Mouse (Mus musculus) forebrain, embryonic 13.5 days (tissue): ENCODE results near the gene Wars2. TPM values are rescaled to one million over a fixed set of nuclear protein-coding genes. Genes with fewer than 3 reads are reported as not detected.

Experiments used
- ATAC-seq: fragments of 200-750 bp; cut with Nextera tagmentation; 2 replicates; pipeline ENCODE4 v1.8.0; 2017
- H3K27ac ChIP-seq: fragments of 300-500 bp; sonication (generic); 2 replicates; pipeline ENCODE4 v1.5.1; 2015; ENCODE audit warnings: inconsistent platforms, mild to moderate bottlenecking, moderate library complexity
- H3K27me3 ChIP-seq: fragments of 300-500 bp; sonication (generic); 2 replicates; pipeline ENCODE4 v1.6.1; 2015; ENCODE audit warnings: mild to moderate bottlenecking, inconsistent platforms
- H3K36me3 ChIP-seq: fragments of 300-500 bp; sonication (generic); 2 replicates; pipeline ENCODE4 v1.6.1; 2015; ENCODE audit warnings: mild to moderate bottlenecking, inconsistent platforms; ENCODE audit not compliant: poor library complexity, severe bottlenecking
- H3K4me1 ChIP-seq: fragments of 300-500 bp; sonication (generic); 2 replicates; pipeline ENCODE4 v1.6.1; 2015; ENCODE audit warnings: inconsistent platforms
- H3K4me2 ChIP-seq: fragments of 300-500 bp; sonication (generic); 2 replicates; pipeline ENCODE4 v1.6.1; 2015; ENCODE audit warnings: inconsistent platforms, mild to moderate bottlenecking, moderate library complexity
- H3K4me3 ChIP-seq: fragments of 300-500 bp; sonication (generic); 2 replicates; pipeline ENCODE4 v1.5.1; 2015; ENCODE audit warnings: mild to moderate bottlenecking, inconsistent platforms
- H3K9ac ChIP-seq: fragments of 300-500 bp; sonication (generic); 2 replicates; pipeline ENCODE4 v1.6.1; 2015; ENCODE audit warnings: mild to moderate bottlenecking, inconsistent platforms
- H3K9me3 ChIP-seq: fragments of 300-500 bp; sonication (generic); replicated peaks from 2 replicates; pipeline ENCODE4 v1.6.1; 2016; ENCODE audit warnings: inconsistent platforms
- WGBS: fragments of 180-500 bp; shearing (Covaris S2); methylation state at CpG from one replicate; pipeline ENCODE4 v1.1.7; 2015; 5-methylcytosine and 5-hydroxymethylcytosine counted together
- polyA plus RNA-seq: library from polyadenylated mRNA; unstranded; fragments of >200 nt; fragmentation: Nextera tagmentation; extraction: Ambion mirVana; gene quantifications from 2 replicates; pipeline ENCODE4 v1.2.1, GENCODE M21; 2015

The Wars2 gene
- polyA plus RNA-seq, 1 experiment from 2014 or later: 6.4 TPM

DNA sequence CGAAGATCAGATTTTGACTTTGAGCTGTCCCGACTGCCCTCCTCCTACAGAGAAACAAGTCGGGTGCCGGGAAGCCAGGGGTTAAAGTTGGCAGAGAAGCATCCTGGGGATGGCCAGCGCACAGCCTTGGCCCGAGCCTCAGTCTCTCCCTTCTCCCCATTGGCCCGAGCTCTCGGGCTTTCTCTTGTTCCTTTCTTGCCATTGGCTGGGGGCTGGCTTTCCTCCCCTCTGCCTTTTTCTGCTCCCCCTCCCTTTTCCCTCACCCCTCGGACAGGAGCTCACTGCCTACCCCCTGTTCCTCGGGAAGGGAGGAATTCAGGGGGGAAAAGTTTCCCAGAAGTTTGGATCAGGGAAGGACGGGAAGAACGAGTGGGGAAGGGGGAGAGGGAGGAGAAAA is 112.2 kb downstream of the Wars2 start:
- Histone ChIP-seq H3K36me3 (no peaks in the 10 kb centered on the region), H3K4me2 (peak overlapping the region; percentile 59), H3K9ac (no peak overlapping the region), H3K9me3 (no peaks in the 10 kb centered on the region), H3K27ac (no peak overlapping the region), H3K27me3 (peaks cover 100% of the 10 kb centered on the region), H3K4me1 (peaks cover 10% of the 10 kb centered on the region), H3K4me3 (peak overlapping the region; percentile 37; the same call in 1 of the 2 replicates)
- ATAC-seq: 0 out of 2 replicates have a peak, but pooled peaks have one; percentile 3
- WGBS: under 1% methylated on average over 12 of the region's 12 CpGs

DNA sequence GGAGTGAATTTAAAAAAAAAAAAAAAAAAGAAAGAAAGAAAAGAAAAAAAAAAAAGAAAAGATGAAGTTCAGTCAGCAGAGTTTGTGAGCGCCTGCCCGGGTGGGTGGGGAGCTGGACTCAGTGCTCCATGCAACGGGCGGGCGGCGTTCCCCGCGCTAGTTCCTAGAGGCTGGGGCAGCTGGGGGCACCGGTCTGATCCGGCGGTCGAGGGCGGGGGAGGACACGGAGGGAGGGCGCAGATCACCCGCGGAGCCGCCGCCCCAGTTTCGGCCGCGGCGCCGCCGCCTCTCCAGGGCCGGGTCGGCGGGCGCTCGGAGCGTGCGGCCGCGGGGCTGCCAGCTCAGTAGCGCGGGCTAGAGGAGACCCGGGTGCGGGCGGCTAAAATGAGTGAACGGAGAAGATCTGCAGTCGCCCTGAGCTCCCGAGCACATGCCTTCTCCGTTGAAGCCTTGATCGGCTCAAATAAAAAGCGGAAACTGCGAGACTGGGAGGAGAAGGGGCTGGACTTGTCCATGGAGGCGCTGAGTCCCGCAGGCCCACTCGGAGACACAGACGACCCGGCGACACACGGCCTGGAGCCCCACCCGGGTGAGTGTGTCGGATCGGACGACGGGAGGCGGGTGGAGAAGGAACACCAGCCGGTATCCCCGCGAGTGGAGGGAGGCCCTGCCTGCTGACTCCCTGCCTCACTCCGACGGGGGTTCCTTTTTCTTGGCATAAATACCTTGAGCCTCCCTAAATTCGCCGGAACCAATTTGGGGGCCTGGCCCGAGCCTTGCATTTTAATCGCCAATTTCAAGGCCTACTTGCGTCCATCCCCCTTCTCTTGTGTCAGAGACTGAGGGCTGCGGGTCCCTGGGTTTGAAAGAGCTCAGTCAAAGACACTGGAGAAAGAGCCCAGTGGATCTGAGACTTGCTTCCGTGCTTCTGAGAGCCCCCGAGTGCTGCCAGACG is 112.9 kb downstream of the Wars2 start:
- Histone ChIP-seq H3K9me3 (no peaks in the 10 kb centered on the region), H3K9ac (peak overlapping the region; percentile 53; the same call in 1 of the 2 replicates), H3K36me3 (no peaks in the 10 kb centered on the region), H3K27ac (no peak overlapping the region), H3K4me3 (peak overlapping the region; percentile 37), H3K4me2 (peak overlapping the region; percentile 59), H3K27me3 (peaks cover 100% of the 10 kb centered on the region), H3K4me1 (peaks cover 10% of the 10 kb centered on the region)
- WGBS: under 1% methylated on average over 64 of the region's 73 CpGs
- peak; percentile 64 for ATAC-seq

DNA sequence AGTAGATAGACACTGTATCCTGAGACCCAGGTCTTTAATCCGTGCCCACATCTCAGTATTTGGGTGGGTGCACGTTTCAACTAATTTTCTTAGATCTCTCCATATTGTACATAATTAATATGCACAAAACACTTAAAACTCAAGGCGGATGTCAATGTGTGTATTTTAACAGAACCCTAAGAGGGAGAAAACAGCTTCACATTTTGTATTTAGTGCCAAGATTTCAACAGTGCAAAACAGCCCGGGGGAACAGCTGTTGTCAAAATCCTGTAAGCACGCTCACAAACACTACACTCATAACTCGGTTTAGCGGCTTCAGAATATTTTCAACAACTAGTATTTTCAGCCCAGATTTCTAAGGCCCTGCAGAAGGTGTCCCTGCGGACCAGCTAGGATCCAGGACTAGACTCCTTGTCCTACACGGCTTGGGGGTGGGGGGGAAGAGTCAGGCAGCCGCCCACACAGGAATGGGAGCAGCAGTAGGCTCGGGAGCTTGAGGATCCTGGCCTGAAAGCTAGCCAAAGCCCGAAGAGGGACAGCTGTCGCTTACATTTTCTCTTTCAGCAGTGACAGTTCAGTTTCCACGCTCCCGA is 113.8 kb downstream of the Wars2 start:
- Histone ChIP-seq H3K9me3 (no peaks in the 10 kb centered on the region), H3K4me3 (0 out of 2 replicates have a peak overlapping the region, but pooled peaks have one; percentile 3)

DNA sequence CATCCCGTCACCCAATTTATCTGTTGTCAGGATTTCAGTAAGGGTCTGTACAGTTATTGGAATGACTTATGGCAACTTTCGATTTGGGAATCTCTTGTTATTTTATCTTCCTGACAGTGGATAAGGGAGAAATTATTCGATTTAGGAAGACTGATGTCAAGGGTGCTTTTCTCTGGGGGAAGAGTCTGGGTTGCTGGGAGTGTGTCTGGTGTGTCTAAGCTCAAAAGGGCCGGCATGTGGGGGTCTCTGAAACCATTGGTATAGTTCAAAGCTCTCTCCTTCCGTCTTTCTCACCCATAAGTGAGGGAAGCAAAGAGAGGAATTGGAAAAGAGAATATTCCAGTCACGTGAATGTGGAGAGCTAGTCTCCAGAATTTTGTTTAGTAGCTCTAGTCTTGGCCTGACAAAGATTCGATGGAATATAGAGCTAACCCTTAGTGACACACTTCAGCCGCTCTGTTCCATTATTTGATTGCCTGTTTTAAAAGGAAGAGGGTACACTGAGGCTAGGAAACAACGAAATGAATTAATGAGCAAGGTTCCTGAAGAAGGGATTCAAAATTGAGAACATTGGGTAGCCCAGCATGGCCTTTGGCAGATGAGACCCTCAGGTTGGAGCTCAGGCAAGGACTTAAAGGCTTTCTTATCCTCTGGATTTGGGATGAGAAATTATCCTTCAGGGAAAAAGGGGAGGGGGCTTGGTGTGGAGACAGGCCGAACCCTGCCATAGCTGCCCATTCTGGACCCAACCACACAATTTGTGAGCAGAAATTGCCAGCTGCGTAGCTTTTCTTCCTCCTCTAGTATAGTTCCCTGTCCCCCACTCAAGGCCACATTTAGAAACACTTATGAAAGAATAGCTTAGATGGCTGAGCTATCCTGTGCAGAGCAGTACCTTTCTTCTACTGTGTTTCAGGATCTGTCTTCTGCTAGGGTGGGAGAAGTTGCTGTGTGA is 114.8 kb downstream of the Wars2 start:
- H3K36me3 ChIP-seq: no peaks in the 10 kb centered on the region
- no peak overlapping the region for H3K4me2 ChIP-seq
- ATAC-seq: no peak
- no peak overlapping the region for H3K4me3 ChIP-seq
- H3K27ac ChIP-seq: no peak overlapping the region
- WGBS: 6% methylated on average over 11 of the region's 11 CpGs
- H3K9ac ChIP-seq: no peak overlapping the region
- H3K27me3 ChIP-seq: peaks cover 98% of the 10 kb centered on the region
- H3K9me3 ChIP-seq: no peaks in the 10 kb centered on the region
- H3K4me1 ChIP-seq: peaks cover 10% of the 10 kb centered on the region

More for the DNA sequence above, 113.8 kb downstream of the Wars2 start:
- Histone ChIP-seq H3K4me1 (peaks cover 10% of the 10 kb centered on the region), H3K9ac (no peak overlapping the region), H3K4me2 (no peak overlapping the region), H3K27me3 (peaks cover 100% of the 10 kb centered on the region), H3K36me3 (no peaks in the 10 kb centered on the region), H3K27ac (no peak overlapping the region)
- ATAC-seq: no peak
- under 1% methylated on average over 15 of the region's 15 CpGs for WGBS

DNA sequence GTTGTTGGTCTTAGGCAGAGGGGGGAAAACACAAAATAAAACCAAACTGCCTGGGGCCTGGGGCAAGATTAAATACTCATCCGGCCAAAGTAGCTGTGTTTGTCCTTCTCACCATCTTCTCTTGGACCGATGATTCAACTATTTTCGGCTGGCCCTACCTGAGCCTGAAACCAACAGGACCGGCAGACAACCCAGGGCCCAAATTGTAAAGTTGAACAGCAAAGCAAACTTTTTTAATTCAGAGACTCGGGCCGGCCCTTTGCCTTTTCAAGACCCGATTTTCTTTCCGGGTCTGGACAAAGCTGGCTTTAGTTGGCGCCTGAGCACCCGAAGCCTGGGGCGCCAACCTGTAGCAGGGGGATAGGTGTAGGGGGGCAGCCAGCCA is 115.5 kb downstream of the Wars2 start:
- no peak overlapping the region for H3K4me2 ChIP-seq
- H3K4me1 ChIP-seq: peaks cover 10% of the 10 kb centered on the region
- no peak for ATAC-seq
- no peak overlapping the region for H3K4me3 ChIP-seq
- peaks cover 98% of the 10 kb centered on the region for H3K27me3 ChIP-seq
- WGBS: 2% methylated on average over 11 of the region's 11 CpGs
- H3K9ac ChIP-seq: no peak overlapping the region
- no peaks in the 10 kb centered on the region for H3K36me3 ChIP-seq
- no peak overlapping the region for H3K27ac ChIP-seq
- H3K9me3 ChIP-seq: no peaks in the 10 kb centered on the region

DNA sequence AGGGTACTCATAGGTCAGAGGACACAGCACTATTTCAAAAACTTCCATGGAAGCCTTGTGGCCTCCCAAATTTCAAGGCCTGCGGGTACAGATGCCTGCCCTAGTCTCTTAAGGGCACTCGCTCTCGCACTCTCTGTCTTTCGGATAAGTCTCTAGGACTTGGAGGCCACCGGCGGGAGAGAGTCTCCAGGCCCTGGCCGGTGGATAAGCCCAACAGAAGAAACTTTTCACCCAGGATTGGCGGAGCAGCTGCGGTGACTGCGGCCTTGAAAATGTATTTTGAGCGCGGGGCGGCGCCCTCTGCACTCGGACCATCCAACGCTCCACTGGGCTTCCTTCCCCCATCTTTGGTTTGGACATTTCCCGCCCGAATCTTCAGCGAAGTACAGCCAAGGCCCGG is 115.9 kb downstream of the Wars2 start:
- H3K4me2 ChIP-seq: no peak overlapping the region
- no peaks in the 10 kb centered on the region for H3K36me3 ChIP-seq
- peaks cover 98% of the 10 kb centered on the region for H3K27me3 ChIP-seq
- WGBS: 2% methylated on average over 20 of the region's 20 CpGs
- no peak for ATAC-seq
- H3K4me3 ChIP-seq: no peak overlapping the region
- H3K9me3 ChIP-seq: no peaks in the 10 kb centered on the region
- H3K27ac ChIP-seq: no peak overlapping the region
- H3K4me1 ChIP-seq: peaks cover 10% of the 10 kb centered on the region
- H3K9ac ChIP-seq: no peak overlapping the region

DNA sequence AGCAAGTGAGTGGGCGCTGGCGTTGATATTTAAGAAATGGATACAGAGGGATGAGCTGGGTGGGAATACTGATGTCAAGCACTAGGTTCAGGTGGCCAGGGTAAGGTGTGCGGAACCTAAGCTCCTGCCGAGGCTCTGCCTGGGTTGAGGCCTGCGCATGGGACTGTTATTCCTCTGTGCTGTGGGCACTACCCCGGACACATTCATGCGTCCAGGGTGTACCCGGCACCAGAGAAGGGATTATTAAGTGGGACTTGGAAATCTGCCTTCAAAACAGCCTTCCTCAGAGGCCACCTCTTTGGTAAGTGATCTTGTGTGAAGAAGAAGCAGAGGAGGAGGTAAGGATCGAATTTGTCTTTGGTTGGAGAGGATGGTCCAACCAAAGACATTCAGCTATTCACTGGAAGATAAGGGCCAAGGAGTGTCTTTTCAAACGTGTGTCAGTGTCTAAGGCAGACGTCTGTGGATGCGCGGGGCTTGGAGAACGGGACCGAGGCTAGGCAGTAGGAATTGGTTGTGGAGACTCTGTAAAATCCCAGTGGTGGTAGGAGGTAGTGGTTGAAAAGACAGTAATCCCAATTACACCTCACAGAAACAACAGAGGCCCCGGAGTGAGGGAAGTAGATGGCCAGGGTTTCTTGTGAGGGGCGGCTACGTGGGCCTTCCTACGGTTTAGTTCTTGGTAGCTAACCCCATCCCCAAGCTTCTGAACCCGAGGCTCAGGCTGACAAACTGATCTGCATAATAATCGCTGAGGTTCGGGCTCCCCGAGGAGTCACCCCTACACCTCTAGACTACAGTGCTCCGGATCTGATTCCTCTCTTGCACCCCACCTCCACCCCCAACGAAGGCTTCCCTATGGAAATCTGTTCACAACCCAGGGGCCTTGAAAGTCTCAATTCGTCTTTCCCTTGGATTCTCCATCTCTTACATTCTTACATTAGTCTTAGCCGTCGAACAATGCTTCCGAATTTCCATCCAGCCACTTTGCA is 117.0 kb downstream of the Wars2 start:
- Histone ChIP-seq H3K4me1 (peaks cover 10% of the 10 kb centered on the region), H3K27ac (no peak overlapping the region), H3K4me2 (no peak overlapping the region), H3K9ac (no peak overlapping the region), H3K27me3 (peaks cover 98% of the 10 kb centered on the region), H3K9me3 (no peaks in the 10 kb centered on the region), H3K36me3 (no peaks in the 10 kb centered on the region), H3K4me3 (no peak overlapping the region)
- ATAC-seq: no peak
- WGBS: 1% methylated on average over 29 of the region's 29 CpGs

DNA sequence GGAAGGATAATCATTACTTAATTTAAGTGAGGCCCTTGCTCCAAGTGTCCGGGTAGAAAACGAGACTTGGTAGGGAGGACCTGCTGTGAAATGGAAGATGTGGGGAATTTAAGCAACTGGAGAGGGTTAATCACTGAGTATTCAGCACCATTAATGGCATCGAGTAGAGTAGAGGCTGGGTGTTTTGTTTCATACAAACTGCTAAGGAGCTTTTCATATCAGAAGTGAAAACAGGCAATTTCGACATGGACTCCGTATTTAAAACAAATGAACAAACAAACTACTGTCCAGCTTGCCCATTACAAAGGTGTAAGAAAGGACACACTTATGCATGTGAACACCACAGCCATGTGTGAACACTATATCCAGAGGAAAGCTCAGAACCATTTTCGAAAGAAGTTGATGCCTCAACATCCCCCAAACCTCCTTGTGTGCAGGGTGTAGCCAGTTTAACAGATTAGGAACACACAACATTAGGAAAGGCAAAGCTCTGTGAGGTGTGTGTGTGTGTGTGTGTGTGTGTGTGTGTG is 118.9 kb downstream of the Wars2 start:
- H3K9me3 ChIP-seq: no peaks in the 10 kb centered on the region
- ATAC-seq: no peak
- no peak overlapping the region for H3K9ac ChIP-seq
- no peak overlapping the region for H3K4me3 ChIP-seq
- no peaks in the 10 kb centered on the region for H3K36me3 ChIP-seq
- no peaks in the 10 kb centered on the region for H3K4me1 ChIP-seq
- WGBS: 3% methylated on average over 6 of the region's 6 CpGs
- no peak overlapping the region for H3K4me2 ChIP-seq
- H3K27me3 ChIP-seq: peaks cover 96% of the 10 kb centered on the region
- no peak overlapping the region for H3K27ac ChIP-seq

DNA sequence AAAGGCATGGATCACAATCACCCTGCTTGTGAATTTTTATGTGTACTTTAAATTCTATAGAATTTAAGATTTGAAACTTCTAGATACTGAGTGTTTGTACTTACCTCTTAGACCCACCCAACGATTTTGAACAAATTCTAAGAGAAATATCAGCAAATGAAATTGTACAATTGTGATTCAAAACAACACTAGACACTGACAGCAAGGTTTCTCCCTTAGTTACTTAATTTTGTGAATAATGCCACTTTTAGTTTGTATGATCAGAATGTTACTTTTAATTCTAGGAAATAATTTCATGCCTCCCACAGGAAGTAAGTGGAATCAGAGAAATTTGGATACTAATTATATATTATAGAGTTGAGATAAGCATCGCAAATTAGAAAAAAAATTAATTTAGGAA is 119.5 kb downstream of the Wars2 start:
- Histone ChIP-seq H3K4me1 (no peaks in the 10 kb centered on the region), H3K36me3 (no peaks in the 10 kb centered on the region), H3K27me3 (peaks cover 96% of the 10 kb centered on the region), H3K4me2 (no peak overlapping the region), H3K9me3 (no peaks in the 10 kb centered on the region), H3K9ac (no peak overlapping the region), H3K27ac (no peak overlapping the region), H3K4me3 (no peak overlapping the region)
- ATAC-seq: no peak
- WGBS: 31% methylated on average over 2 of the region's 2 CpGs

DNA sequence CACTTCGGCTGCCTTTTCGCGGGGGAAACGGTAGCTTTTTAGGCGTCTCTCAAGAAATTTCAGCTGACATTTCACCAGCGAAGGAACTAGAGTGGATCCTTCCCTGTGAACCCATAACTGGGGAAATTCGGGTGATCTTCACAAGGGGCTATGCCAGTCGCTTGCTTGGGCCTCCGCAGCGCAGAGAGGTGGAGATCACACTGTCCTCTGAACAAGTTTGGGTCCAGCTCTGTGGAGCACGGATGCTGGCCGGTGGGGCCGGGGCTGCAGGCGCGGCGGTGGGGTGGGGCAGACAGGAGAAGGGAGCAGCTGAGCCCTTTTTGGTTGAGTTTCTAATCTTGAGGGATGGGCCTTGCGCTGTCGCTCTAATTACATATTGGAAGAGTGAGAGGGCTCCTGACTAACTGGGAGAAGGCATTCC is 120.5 kb downstream of the Wars2 start:
- H3K9ac ChIP-seq: no peak overlapping the region
- no peak for ATAC-seq
- H3K4me3 ChIP-seq: no peak overlapping the region
- no peaks in the 10 kb centered on the region for H3K9me3 ChIP-seq
- no peak overlapping the region for H3K4me2 ChIP-seq
- no peak overlapping the region for H3K27ac ChIP-seq
- H3K27me3 ChIP-seq: peaks cover 96% of the 10 kb centered on the region
- H3K4me1 ChIP-seq: no peaks in the 10 kb centered on the region
- WGBS: 3% methylated on average over 17 of the region's 18 CpGs
- no peaks in the 10 kb centered on the region for H3K36me3 ChIP-seq

DNA sequence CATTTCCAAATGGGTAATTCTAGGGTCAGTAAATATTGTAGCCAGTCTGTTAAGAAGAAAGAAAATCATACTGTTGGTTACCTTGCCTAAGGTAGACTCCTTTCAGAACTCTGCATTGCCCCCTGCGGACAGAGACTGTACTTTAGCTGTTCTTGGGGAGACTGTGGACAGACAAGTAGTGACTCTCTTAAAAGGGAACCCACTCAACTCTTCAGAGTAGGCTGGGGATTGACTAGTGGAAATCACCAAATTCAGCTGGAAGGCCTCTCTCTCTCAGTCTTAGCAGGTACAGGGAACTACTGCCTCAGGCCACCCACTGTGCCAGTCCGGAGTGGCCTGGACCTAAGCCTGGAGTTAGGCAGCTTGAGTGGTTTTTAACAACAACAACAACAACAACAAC is 121.1 kb downstream of the Wars2 start:
- Histone ChIP-seq H3K27ac (no peak overlapping the region), H3K4me2 (no peak overlapping the region), H3K9me3 (no peaks in the 10 kb centered on the region), H3K4me3 (no peak overlapping the region), H3K4me1 (no peaks in the 10 kb centered on the region), H3K27me3 (peaks cover 96% of the 10 kb centered on the region), H3K36me3 (no peaks in the 10 kb centered on the region), H3K9ac (no peak overlapping the region)
- 3% methylated on average over 2 of the region's 2 CpGs for WGBS
- no peak for ATAC-seq
